Mouse (Mus musculus) frontal cortex, postnatal 36 days (tissue): Measurements from ENCODE around the gene Hist1h2bn.
A peak's percentile ranks its signal among the peaks of the same experiment; 100 is the strongest.

Experiments
- DNase-seq, 2 experiments: peaks; one replicate each; pipeline ENCODE4 v3.0.0; 2022; ENCODE audit warnings: low spot score in 2 of 2

Hist1h2bn gene

DNA sequence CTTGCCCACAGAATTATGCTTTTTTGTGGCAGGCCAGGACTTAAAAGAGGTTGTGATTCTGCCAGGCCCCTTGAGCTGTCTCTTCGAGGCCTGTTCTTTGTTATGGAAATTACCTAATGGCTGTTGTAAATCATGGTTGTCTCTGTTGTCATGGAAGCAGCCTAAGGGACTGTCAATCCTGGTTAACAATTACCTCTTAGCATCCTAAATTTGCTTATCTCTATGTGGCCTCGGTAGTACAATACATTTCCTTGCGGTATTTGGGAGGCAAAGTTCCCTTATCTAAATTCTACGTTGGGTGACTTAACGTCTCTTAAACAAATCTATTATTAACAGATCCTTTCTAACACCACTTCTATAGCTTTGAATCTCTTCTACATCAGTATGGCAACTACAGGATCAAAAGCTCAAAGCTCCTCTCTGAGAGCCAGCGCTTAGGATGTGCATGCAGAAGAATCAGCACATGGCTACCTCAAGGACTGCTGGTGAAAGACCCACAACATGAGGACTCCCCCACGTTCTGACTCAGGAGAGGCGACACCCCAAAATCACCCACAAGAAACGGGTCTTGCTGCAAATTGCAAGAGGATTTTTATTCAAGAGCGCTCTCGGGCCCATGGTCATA is 25.9 kb upstream of the Hist1h2bn start:
- DNase-seq: no peak

DNA sequence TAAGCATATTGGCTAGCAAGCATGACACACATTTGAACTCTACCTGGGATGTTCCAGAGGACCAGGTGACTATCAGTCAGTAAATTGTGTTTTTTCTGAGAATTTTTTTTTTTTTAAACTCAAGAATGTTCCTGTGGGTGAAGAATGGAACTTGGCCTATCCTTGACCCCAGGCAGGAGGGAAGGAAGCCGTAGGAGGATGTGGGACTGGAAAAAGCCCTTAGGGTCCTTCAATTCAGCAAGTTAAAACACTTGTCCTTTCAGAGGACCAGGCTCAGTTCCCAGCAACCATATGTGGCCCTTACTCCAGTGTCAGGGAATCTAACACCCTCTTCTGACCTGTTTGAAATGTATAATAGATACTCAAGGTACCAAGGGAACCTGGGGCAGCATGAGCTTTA is 24.4 kb upstream of the Hist1h2bn start:
- DNase-seq: no peak

DNA sequence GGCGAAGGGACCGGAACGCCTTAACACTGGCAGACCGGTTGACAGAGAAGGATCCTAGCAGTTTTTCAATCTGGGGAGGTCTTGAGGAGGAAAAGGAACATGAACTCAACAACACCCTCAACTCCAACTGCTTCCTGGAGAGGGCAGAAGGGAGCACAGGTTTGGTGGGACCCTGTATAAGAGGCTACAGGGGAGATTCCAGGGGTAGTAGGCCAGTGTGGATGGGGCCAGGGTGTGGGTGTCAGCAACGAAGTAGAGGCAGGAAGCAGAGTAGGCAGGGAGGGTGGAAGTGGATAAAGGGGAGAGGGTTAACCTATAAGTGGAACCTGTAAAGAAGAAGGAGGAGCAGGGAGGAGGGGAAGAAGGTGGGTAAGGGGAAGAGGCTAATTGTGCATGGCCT is 20.5 kb upstream of the Hist1h2bn start:
- no peak for DNase-seq

DNA sequence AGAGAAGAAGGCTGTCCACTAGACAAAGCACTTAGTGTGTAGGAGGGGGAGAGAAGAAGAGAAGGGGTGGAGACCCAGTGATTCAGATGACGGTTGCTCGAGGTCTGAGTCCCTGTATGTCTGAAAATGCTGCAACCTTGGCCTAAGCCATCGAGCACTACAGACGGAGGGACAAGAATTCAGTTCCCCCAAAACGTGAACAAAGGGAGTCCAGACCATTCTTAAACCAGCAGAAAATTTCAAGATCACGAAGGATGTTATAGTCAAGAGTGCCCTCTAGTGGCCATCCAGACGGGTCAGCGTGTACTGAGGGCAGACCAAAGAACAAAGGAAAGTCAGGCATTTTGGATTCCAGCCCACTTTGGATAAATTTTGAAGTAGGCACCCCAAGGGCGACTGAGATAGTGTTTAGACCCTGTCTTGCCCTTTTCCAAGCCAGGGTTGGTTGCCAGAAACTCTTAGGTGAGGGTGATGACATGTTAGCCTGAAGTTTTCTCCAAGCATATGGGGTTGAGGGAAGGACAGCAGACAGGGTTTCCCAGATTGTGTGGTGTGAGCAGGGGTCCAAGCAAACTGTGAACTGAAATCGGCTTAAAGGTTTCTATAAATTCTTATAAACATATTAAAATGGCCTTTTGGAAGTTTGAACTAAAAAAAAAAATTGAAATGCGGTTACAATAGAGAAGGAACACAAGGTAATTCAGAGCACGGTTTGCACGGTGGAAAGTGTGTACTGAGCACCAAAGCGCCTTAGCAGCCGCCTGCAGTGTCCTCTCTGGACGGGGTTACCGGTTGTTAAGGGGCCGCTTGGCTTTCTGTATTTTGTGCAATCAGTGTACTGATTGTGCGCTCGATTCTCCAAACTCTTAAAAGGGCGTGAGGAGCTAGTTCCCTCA is 19.7 kb upstream of the Hist1h2bn start:
- DNase-seq: peak; percentile 57 to 84

DNA sequence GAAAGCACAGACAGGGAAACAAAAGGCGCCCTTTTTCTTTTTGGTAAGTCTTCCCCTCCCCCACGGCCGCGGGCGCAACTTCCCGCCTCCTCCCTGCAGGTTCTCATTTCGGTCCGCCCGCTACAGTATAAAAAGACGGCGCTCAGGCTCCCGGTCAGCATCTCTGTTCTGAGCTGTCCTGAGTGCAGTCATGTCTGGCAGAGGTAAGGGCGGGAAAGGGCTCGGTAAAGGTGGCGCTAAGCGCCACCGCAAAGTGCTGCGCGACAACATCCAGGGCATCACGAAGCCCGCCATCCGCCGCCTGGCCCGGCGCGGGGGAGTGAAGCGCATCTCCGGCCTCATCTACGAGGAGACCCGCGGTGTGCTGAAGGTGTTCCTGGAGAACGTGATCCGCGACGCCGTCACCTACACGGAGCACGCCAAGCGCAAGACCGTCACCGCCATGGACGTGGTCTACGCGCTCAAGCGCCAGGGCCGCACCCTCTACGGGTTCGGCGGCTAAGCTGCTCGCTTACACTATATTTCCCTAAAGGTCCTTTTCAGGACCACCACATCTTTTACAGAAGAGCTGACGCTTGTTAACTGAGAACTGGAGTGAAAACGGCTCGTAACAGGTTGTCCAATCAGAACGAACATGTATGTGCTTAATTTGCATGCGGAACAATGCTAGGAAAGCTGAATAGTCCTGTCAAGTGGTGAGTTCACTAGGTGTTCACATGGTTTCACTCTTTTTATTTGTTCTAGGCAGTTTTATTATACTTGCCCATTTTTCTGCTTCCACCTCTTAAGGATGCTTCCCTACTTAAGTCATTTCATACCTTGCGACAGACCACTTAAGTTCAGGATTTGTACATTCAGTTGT is 18.8 kb upstream of the Hist1h2bn start, which contains the start of gene Hist1h4j:
Hist1h4j (plus strand) TSS at position 159 of the 862 bp plus-strand sequence.
- DNase-seq: peak; percentile 73 to 80

DNA sequence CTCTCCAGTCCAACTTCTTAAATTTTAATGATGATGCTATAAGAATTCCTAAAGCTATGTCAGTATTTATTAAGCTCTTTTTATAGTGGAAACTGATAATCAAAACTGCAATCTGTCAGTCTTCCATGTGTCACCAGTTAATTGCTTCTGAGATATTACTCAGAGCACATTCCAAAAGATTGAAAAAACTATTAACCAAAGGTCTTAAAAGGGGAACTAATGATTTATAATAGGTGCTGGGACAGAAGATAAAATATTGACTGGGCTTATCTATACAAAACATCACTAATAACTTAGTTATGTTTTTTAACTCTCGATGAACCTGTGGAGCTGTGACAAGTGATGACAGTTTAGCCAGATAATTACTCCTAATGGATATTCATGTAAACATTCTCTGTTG is 8.9 kb upstream of the Hist1h2bn start:
- no peak for DNase-seq

DNA sequence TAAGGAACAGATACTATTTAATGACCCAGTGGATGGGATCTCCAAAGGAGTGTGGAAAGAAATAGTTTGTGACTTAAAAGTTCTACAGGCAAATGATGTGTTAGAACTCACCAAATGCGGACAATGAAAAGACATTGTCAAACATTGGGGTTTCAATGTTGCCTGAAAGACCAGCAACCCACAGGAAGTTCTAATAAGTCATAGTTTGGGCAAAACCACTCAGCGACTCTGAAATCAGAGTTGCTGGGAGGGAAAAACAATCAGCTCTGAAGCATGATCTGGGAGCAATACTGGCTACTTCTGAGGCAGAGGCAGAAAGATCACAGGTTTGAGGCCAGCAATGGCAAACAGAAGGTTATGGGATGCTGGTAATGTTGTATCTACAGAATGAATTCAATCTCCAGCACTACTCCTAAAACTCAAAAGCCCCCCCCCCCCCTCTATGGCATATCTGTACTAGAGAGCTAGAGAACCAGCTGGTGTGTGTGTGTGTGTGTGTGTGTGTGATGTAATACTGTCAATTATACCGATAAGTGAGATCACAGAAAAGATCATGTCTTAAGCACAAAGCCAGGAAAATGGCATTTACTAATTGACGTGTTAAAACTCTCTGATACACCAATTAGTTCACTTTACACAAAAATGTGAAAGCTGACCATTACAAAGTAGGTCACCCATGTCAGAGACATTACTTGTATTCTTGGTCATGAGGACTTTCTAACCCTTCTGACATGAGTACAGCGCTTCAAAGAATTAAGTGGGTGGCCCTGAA is 4.3 kb upstream of the Hist1h2bn start:
- DNase-seq: no peak

DNA sequence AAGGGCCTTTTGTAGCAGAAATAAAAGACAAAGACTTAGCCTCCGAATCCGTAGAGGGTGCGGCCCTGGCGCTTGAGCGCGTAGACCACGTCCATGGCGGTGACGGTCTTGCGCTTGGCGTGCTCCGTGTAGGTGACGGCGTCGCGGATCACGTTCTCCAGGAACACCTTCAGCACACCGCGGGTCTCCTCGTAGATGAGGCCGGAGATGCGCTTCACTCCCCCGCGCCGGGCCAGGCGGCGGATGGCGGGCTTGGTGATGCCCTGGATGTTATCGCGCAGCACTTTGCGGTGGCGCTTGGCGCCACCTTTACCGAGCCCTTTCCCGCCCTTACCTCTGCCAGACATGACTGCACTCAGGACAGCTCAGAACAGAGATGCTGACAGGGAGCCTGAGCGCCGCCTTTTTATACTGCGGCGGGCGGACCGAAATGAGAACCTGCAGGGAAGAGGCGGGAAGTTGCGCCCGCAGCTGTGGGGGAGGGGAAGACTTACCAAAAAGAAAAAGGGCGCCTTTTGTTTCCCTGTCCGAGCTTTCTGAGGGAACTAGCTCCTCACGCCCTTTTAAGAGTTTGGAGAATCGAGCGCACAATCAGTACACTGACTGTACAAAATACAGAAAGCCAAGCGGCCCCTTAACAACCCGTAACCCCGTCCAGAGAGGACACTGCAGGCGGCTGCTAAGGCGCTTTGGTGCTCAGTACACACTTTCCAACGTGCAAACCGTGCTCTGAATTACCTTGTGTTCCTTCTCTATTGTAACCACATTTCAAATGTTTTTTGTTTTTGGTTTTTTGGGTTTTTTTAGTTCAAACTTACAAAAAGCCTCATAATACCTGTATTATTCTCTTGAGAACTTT is 3.5 kb upstream of the Hist1h2bn start, which contains the start of gene Hist1h4k:
Hist1h4k (minus strand) TSS at position 347 of the 859 bp plus-strand sequence.
- DNase-seq: peak; percentile 91 to 95

DNA sequence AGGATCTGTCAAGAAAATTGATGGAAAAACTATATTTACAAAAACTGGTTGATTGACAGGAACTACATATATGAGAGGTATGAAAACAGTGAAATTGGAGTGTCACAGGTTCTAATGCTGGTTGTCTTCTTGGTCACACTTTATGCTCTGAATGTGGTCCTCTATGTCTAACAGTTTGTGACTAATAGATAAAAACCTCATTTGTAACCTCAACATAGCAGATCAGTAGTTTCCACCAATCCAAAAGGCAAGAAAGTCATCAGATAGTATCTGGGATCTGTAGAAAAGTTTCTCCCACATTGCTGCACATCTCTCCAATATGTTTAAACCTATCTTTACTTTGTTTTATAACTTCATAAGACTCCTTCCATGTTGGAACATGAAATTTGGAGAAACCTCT is 2.5 kb upstream of the Hist1h2bn start:
- no peak for DNase-seq

DNA sequence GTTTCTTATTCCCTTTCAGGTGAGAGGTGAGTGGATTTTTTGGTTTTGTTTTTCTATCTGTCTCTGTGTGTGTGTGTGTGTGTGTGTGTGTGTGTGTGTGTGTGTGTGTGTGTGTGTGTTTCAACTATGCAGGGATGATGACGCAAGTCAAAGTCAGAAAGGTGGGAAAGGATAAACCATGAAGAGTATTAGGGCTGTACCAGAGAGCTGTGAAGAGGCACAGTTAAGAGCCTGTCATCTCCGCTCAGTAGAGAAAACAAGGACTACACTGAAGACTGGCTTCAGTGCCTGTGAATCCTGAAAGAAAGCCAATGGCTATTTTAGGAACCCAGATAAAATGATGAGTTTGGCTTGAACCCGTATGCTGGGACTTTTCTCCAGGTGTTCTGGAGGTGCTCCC is 2.1 kb upstream of the Hist1h2bn start:
- no peak for DNase-seq

DNA sequence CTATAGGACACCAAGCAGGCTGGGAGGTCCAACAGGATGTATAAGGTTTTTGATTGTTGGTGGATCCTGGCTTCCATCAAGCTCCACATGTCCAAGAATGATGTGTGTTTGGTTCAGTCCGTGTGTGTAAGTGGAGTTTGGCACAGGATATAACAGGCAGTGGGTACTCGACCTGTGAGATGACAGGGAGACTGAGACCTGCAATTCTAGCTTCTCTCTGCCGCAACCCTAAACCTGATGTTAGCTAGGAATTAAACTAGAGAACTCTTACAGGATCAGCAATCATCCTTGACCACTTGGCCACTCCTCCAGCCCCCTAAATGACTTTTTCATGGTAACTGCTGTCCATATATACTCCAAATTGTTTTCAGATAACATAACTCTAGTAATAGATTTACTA is 1.6 kb upstream of the Hist1h2bn start:
- DNase-seq: no peak

DNA sequence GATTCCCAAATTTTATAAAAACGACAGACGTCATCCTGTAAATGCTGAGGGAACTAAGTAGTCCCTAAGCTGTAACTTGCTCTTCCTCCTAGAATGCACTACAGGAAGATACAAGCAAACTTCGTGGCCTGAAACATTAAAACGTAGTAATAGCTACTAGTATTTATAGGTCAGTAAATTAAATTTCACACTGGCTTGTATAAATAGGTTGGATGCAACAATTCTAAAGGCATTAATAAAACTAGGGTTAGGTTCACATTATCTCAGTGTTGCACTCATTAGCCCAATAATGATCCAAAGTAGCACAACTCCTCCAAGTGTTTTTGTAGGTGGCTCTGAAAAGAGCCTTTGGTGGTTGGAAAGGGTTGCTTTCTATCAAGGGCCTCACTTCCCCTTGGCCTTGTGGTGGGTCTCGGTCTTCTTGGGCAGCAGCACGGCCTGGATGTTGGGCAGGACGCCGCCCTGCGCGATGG is 836 bp upstream of the Hist1h2bn start:
- DNase-seq: no peak

DNA sequence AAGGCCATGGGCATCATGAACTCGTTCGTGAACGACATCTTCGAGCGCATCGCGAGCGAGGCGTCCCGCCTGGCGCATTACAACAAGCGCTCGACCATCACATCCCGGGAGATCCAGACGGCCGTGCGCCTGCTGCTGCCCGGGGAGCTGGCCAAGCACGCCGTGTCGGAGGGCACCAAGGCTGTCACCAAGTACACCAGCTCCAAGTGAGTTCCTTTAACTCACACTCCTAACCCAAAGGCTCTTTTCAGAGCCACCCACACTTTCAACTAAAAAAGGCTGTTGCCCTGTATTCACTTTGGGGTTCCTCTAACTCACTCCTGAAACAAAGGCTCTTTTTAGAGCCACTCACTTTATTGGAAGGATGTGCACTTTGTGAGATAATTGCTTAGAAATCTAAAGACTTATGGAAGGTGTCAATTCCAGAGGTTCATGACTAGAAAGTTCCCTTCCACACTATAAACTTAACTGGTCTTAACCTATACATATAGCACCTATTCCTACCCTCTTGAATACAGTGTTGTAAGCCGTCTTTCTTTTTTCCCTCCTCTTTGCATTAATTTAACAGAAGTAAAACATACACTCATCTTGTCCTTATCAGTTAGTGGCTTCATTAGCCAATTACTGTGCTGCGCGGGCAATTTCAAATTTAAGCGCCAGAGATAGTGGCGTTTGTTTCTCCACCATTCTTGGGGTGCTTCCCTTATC is 525 bp downstream of the Hist1h2bn start:
- peak; percentile 12 to 33 for DNase-seq

DNA sequence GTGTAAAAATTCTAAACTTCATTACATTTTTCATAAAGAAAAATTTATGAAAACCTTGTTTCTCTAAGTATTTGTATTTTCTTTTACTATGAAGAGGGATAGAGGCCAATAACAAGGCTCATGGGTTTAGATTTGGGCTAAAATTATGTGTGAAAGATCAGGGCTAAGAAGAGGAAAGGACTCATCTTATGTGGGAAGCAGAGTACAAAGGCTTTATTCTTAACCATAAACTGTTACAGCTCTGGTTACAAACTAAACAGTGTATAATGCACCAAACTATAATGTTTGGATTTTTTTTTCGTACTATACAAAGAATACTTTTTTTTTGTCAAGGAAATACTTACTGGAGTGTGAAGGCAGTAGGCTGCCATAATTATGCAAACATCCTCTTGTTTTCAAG is 1.8 kb downstream of the Hist1h2bn start:
- no peak for DNase-seq

DNA sequence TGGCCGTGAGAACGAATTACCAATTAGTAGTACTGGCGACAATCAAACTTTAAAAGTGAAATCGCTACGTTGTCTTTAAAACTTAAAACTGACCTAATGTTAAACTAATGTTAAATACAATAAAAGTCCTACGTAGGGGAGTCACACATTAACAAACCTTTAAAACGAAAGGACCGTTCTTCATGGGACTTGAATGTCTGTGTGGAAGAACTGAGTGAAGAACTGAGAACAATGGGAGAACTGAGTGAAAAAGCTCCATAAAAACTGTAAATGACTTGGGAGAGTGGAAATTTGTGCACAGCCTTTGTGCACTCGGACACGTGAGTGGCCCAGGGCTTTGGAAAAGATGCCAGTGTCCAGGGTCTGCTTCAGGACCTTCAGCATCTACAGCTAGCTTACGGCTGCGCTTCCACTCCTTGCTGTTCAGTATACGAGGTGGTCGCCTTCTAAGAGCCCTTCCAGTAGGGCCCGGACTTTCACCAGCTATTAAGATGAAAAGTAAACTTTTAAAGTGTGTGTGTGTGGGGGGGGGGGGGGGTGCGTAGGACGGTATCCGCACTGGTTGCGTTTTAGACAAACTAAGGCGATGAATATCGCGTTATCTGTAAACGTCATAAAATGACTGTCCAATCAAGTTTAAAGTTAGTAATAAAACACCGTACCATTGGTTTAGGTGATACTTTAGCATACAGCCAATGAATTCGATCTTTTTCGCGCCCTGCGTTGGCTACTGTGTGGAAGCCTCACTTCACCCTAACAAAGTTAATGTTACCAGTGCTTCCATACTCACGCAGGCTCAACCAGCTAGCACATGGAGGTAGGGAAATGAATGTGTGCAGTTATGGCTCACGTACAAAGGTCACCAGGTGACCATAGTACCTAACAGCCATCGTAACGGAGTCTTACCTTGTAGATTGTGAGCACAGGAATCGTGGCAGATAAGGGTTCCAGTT is 25.2 kb downstream of the Hist1h2bn start:
- DNase-seq: peak; percentile 48 to 82

DNA sequence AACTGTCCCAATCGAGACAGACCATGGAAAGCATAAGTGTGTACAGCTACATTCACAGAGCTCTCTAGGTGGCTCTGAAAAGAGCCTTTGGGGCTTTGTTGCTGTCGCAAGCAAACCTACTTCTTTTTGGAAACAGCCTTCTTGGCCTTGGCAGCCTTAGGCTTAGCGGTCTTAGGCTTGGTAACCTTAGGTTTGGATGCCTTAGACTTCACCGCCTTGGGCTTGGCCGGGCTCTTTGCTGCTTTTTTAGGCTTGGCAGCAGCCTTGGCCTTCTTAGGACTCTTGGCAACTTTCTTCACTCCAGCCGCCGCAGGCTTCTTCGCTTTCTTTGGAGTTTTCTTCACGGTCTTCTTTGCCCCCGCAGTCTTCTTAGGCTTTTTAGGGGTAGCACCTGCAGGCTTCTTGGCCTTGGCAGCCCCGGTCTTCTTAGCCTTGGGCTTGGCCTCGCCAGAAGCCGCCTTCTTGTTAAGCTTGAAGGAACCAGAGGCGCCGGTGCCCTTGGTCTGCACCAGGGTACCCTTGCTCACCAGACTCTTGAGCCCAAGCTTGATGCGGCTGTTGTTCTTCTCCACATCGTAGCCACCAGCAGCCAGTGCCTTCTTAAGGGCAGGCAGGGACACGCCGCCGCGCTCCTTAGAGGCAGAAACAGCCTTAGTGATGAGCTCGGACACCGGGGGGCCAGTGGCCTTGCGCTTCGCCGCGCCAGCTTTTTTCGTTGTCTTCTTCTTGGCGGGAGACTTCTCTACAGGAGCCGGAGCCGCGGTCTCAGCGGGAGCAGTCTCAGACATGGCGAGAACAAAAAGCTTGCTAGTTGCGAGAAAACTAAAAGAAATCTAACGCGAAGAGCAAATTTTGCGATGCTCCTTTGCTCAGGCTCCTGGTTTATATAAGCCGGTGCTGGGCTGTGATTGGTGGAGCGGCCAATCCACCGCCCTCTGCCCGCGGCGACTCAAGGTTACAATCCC is 26.1 kb downstream of the Hist1h2bn start, which contains the start of gene Hist1h1b:
Hist1h1b (minus strand) TSS at position 859 of the 965 bp plus-strand sequence.
- DNase-seq: peak; percentile 72 to 75

DNA sequence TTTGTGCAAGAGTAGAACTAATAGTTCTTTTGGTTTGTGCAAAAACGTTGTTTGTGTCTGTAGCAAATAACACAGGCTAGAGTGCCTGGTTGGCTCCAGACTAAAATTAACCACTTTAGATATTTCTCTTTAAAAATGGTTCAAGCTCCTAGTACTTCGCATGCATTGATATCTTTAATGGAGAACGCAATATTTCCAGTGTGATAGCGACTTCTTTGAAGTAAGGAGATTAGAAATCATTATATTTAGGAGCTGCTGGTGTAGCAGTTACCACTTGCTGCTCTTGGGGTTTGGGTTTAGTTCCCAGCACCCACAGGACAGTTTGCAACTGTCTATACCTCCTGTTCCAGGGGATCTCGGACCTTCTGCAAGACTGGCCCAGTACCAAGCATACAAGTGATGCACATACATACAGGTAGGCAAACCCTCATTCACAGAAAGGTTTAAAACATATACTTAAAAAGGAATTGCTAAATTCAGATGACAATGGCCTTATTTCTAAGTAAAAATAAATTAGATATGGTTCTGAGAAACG is 27.2 kb downstream of the Hist1h2bn start:
- no peak for DNase-seq
